Mouse (Mus musculus): ENCODE measurements around the gene Carhsp1. TPM values are rescaled to one million over a fixed set of nuclear protein-coding genes. Genes with fewer than 3 reads are reported as not detected.

The Carhsp1 gene
- polyA plus RNA-seq (2012; rRNA removed): 118 and 140 TPM in 2 replicates

DNA sequence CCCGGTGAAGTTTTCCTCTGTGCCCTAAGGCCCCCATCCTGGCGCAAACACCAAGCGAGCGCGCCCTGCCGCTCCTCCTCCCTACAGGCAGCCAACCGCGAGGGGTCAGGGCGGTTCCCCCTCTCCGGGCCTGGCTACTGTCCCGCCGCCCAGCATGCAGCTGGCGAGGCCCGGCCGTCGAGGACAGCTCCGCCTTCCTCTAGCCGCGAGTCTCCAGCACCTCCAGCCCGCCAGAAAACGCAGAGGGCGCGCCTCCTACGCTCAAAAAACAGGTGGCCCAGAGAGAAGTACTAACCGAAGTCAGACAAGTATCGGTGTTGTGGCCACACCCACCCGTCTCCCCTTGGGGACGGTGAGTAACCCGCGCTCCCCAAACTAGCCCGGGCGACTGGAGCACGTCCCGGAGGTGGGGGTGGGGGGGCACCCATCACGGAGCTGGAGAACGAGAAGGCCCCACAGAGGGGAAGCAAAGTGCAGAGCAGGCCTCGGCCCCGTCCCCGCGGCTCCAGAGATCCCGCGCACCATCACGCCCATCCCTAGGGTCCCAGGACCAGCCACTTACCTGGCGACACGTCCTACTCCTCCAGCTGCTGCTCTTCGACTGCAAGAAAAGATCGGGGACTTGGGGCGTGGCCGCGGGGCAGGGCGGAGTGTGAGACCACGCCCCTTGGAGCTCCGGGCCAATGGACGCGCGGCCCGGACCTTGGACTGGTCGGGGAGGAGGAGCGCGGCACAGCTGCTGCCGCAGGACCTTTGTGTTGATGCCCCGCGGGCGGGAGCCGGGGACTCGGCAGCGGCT lies at the start of gene Carhsp1:
Gene Carhsp1 (minus strand): TSS at position 605 of the 799 bp plus-strand sequence.

DNA sequence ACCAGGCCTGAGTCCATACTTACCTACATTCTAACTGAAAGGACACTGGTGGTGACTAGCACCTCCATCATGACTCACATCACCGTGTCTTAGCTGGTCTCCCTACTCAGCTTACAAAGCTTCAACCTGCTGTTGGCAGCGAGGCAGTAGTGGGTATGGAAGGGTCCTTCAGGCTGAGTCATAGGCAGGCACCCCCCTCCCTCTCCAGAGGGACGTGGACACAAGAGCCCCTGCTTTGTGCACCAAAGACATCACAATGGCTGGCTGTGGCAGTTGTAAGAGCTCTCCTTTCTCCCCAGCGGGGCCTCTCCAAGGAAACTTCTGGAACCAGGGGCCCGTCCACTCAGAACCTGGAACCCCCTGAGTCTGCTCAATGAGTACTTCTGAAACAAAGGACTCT lies 8.5 kb upstream of the Carhsp1 start, which contains the start of gene Gm5767:
Gene Gm5767 (plus strand): TSS at position 301 of the 400 bp plus-strand sequence.

DNA sequence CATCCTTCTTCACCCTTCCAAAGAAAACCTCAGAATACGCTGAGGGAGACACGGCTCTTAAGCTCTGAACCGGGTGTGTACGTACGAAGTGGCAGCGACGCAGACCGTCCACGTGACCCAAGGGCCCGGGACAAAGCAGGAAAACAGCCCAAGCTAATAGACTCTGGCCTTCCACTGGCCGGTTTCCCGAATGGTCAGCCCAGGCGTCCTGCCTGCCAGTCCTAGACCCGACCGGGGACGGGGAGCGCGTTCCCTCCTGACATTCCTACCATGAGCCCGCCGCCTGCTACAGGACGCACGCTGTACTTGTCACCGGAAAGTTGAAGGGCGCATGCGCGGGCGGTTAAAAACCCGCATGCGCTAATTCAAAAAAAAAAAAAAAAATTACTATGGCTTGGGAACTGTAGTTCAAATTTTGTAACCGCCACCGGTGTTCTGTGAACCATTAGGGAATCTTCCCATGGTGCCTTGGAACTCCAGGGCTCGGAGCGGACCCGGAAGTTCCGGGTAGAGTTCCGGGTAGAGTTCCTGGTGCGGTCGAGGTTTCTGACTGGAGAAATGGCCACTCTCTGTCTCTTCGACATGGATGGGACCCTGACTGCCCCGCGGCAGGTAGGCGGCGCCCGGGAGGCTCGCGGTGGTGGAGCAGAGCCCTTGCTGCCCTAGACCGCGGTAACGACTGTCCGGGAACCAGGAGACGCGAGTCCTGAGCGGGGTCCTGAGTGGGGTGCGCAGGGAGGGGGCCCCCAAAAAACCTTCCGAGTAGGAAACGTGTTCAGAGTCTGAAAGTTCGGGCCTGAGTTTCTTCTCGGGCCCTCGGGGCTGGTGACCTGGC lies 34.5 kb downstream of the Carhsp1 start, which contains the start of the genes Pmm2 and Tmem186:
Gene Pmm2 (plus strand): TSS at position 458 of the 835 bp plus-strand sequence.
Gene Tmem186 (minus strand): TSS at position 496 of the 835 bp plus-strand sequence.

Other genes with a start within 250 kb of the Carhsp1 start
- 0.23 and 0.24 TPM in 2 replicates for gene Tmem114, start 247.0 kb downstream of the Carhsp1 start, polyA plus RNA-seq (2012; rRNA removed)
- gene Mettl22, start 201.4 kb downstream of the Carhsp1 start, polyA plus RNA-seq (2012; rRNA removed): 59.4 and 64.3 TPM in 2 replicates
- gene Abat, start 158.7 kb downstream of the Carhsp1 start, polyA plus RNA-seq (2012; rRNA removed): 42.1 and 46.1 TPM in 2 replicates
- gene Pmm2, start 34.5 kb downstream of the Carhsp1 start, polyA plus RNA-seq (2012; rRNA removed): 56.5 and 57.5 TPM in 2 replicates
- 18.9 and 20.9 TPM in 2 replicates for gene Tmem186, start 34.4 kb downstream of the Carhsp1 start, polyA plus RNA-seq (2012; rRNA removed)
- not detected in 2 replicates for gene Gm5767, start 8.6 kb upstream of the Carhsp1 start, polyA plus RNA-seq (2012; rRNA removed)
- gene Usp7, start 120.2 kb upstream of the Carhsp1 start, polyA plus RNA-seq (2012; rRNA removed): 126 and 127 TPM in 2 replicates
- gene 1810013L24Rik, start 157.9 kb upstream of the Carhsp1 start, polyA plus RNA-seq (2012; rRNA removed): 41.5 and 46.4 TPM in 2 replicates